Mouse (Mus musculus) limb, embryonic 14.5 days (tissue): ENCODE data around the gene Foxs1. TPM values are rescaled to one million over a fixed set of nuclear protein-coding genes. Genes with fewer than 3 reads are reported as not detected.

Experiments
- ATAC-seq: fragments of 200-750 bp; cut with Nextera tagmentation; 2 replicates; pipeline ENCODE4 v1.8.0; 2017; ENCODE audit warnings: low read depth, moderate number of reproducible peaks, moderate TSS enrichment; ENCODE audit not compliant: low FRiP score
- DNase-seq: peaks from one replicate; pipeline ENCODE4 v3.0.0-alpha.2; 2015; ENCODE audit warnings: low spot score
- H3K27ac ChIP-seq: fragments of 300-500 bp; sonication (generic); replicated peaks from 2 replicates; pipeline ENCODE4 v1.5.1; 2014; ENCODE audit warnings: low read depth, mild to moderate bottlenecking, low read length, moderate library complexity, mixed read lengths
- H3K27me3 ChIP-seq: fragments of 300-500 bp; sonication (generic); 2 replicates; pipeline ENCODE4 v1.6.1; 2014; ENCODE audit warnings: low read length, mixed read lengths; ENCODE audit not compliant: control insufficient read depth, insufficient read depth
- H3K36me3 ChIP-seq: fragments of 300-500 bp; sonication (generic); 2 replicates; pipeline ENCODE4 v1.6.1; 2014; ENCODE audit warnings: mild to moderate bottlenecking, low read length, moderate library complexity, mixed read lengths; ENCODE audit not compliant: control insufficient read depth, insufficient read depth
- H3K4me1 ChIP-seq: fragments of 300-500 bp; sonication (generic); 2 replicates; pipeline ENCODE4 v1.6.1; 2014; ENCODE audit warnings: antibody characterized with exemption, low read length, mixed read lengths; ENCODE audit not compliant: control insufficient read depth, insufficient read depth
- H3K4me2 ChIP-seq: fragments of 300-500 bp; sonication (generic); replicated peaks from 2 replicates; pipeline ENCODE4 v1.6.1; 2014; ENCODE audit warnings: low read depth, mild to moderate bottlenecking, low read length, moderate library complexity; ENCODE audit not compliant: severe bottlenecking
- H3K4me3 ChIP-seq: fragments of 300-500 bp; sonication (generic); replicated peaks from 2 replicates; pipeline ENCODE4 v1.5.1; 2014; ENCODE audit warnings: low read length
- H3K9ac ChIP-seq: fragments of 300-500 bp; sonication (generic); 2 replicates; pipeline ENCODE4 v1.6.1; 2014; ENCODE audit warnings: mild to moderate bottlenecking, low read depth, low read length, moderate library complexity; ENCODE audit not compliant: severe bottlenecking
- H3K9me3 ChIP-seq: fragments of 300-500 bp; sonication (generic); 2 replicates; pipeline ENCODE4 v1.6.1; 2016; ENCODE audit warnings: low read length; ENCODE audit not compliant: control insufficient read depth
- POLR2A ChIP-seq: fragments of 200-500 bp; IDR thresholded peaks from 2 replicates; pipeline ENCODE4 v1.8.0; 2012; ENCODE audit warnings: inconsistent platforms, mild to moderate bottlenecking, moderate library complexity, borderline replicate concordance; ENCODE audit not compliant: insufficient read depth, insufficient read length; ENCODE audit errors: extremely low read depth
- WGBS: fragments of 180-500 bp; shearing (Covaris S2); extraction: QIAGEN DNeasy Blood & Tissue Kit; methylation state at CpG from one replicate; pipeline ENCODE4 v1.1.7; 2014; 5-methylcytosine and 5-hydroxymethylcytosine counted together
- polyA plus RNA-seq, 2 experiments: library from polyadenylated mRNA; depleted of rRNA in 1 of 2; stranded (reverse) in 1 of 2; unstranded in 1 of 2; fragments of >200 nt; fragmentation: Nextera tagmentation in 1 of 2; extraction: Ambion mirVana in 1 of 2; gene quantifications; 2 replicates each; pipeline versions ENCODE4 v1.2.1 to v1.2.3; 2012 to 2014

Foxs1 gene
- polyA plus RNA-seq, 2 experiments: 2.2 to 2.9 TPM

DNA sequence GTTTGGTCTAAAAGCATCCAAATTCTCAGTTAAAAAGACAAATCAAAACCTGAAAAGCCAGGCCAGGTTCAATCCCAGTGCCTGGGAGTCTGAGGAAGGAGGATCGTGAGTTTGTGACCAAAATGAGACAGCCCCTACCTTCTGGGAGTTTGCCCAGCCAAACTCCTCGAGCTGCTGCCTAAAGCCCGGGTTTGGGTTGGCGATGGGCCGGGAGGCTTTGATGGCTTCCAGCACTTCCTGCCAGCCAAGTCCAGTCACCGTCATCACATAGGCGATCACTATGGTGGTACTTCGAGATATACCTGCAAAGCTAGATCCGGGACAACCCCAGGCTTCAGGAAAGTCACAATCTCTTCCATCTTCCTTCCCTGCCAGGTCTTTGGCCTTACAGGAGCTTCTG is 11.0 kb upstream of the Foxs1 start:
- peaks cover 7% of the 10 kb centered on the region for H3K4me1 ChIP-seq
- H3K9me3 ChIP-seq: no peaks in the 10 kb centered on the region
- H3K9ac ChIP-seq: no peak overlapping the region
- no peak overlapping the region for H3K4me3 ChIP-seq
- no peak overlapping the region for H3K4me2 ChIP-seq
- H3K36me3 ChIP-seq: no peaks in the 10 kb centered on the region
- no peak for TF ChIP-seq POLR2A
- ATAC-seq: no peak
- no peak overlapping the region for H3K27ac ChIP-seq
- 56% methylated on average over 9 of the region's 9 CpGs for WGBS
- DNase-seq: no peak
- peaks cover 39% of the 10 kb centered on the region for H3K27me3 ChIP-seq

DNA sequence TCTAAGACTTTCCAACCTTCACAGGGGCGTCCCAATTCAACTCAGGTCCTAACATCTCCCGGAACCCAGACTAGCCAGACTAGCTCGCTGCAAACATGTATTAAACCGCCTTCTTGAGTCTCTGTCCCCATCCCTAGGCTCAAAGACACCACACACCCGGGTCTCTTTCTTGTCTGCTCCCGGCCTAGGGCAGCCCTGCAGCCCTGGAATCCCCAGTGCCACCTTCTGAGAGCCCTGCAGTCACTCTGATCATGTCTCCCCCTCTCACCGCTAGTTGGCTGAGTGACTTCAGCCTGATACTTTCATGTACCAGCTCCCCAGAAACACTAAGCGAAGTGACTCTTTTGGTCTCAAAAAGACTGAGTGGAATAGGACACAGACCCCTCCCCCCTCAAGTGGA is 10.6 kb upstream of the Foxs1 start:
- no peak for TF ChIP-seq POLR2A
- Histone ChIP-seq H3K36me3 (no peaks in the 10 kb centered on the region), H3K4me1 (peaks cover 7% of the 10 kb centered on the region), H3K4me2 (peak overlapping the region; percentile 88), H3K27ac (no peak overlapping the region), H3K4me3 (peak overlapping the region; percentile 42), H3K9me3 (no peaks in the 10 kb centered on the region), H3K9ac (peak overlapping the region; percentile 54), H3K27me3 (peaks cover 39% of the 10 kb centered on the region)
- DNase-seq (no peak), ATAC-seq (no peak)
- 8% methylated on average over 8 of the region's 8 CpGs for WGBS

DNA sequence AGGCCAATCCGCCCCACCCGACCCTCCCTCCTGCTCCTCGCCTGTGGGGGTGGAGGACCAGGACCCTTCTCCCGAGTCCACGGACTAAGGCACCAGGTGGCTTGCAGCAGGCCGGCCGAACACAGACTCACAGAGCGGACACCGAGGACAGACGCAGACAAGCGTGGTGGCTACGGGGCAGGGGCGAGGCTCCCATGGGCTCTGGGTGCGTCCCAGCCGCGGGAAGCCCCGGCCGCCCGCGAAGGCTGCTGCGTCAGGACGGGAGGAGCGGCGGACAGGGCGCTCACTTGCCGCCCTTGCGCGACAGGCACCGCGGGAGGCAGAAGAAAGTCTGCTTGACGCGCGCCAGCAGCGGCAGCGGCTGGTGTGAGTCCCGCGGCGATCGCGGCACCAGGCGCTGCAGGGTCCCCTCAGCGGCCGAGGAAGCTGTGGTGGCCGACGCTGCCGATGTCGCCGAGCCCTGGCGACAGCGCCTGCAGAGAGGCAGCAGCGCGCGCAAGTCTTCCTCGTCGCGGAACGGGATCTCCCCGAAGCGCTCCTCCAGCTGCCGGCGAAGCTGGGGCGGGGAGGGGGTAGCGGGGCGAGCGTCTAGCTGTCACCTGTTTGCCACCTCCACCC is 10.0 kb upstream of the Foxs1 start:
- Histone ChIP-seq H3K4me1 (peaks cover 7% of the 10 kb centered on the region), H3K9me3 (no peaks in the 10 kb centered on the region), H3K27ac (no peak overlapping the region), H3K9ac (peak overlapping the region; percentile 54), H3K4me2 (peak overlapping the region; percentile 88), H3K27me3 (peaks cover 39% of the 10 kb centered on the region), H3K36me3 (no peaks in the 10 kb centered on the region), H3K4me3 (peak overlapping the region; percentile 42)
- WGBS: 0% methylated on average over 50 of the region's 65 CpGs
- no peak for ATAC-seq
- TF ChIP-seq POLR2A: no peak
- no peak for DNase-seq

DNA sequence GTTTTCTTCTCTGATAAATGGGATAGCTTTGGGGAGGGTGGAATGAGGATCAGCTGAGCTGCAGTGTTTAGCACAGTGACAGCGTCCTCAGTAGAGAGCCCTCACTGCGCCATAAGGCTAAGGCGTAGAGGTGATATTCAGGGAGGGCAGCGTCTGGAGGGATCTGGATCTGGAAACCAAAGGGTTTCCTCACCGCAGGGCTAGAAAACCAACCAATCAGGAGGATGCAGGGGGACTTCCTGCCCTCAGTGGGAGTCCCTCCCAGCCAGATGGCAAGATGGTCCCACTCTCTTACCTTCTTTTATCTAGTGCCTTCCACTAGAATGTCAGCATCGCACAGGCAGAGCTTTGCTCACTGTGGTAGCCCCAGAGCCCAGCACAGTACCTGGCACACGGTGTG is 8.8 kb upstream of the Foxs1 start:
- peaks cover 7% of the 10 kb centered on the region for H3K4me1 ChIP-seq
- no peak overlapping the region for H3K4me2 ChIP-seq
- no peak overlapping the region for H3K4me3 ChIP-seq
- peaks cover 39% of the 10 kb centered on the region for H3K27me3 ChIP-seq
- TF ChIP-seq POLR2A: no peak
- no peak overlapping the region for H3K27ac ChIP-seq
- DNase-seq (no peak), ATAC-seq (no peak)
- H3K36me3 ChIP-seq: no peaks in the 10 kb centered on the region
- no peaks in the 10 kb centered on the region for H3K9me3 ChIP-seq
- H3K9ac ChIP-seq: no peak overlapping the region
- 22% methylated on average over 7 of the region's 7 CpGs for WGBS

DNA sequence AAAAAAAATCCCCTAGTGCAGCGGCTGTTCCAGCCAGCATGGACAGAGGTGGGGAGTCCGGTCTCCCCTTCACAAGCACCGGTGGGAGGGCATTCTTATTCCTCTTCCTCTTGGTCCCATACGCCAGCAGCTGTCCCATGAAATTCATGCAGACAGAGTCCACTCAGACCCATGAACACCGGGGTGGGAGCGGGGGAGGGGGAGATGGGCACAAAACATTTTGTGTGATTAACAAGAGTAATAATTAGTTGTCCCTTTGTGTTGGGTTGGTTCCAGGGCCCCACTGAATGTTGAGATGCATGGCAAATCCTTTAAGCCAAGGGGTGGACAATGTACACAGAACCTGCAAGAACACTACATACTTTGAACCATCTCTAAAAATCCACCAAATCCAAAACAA is 8.1 kb upstream of the Foxs1 start:
- Histone ChIP-seq H3K9me3 (no peaks in the 10 kb centered on the region), H3K36me3 (no peaks in the 10 kb centered on the region), H3K27ac (no peak overlapping the region), H3K4me2 (no peak overlapping the region), H3K4me3 (no peak overlapping the region), H3K9ac (no peak overlapping the region), H3K4me1 (peaks cover 7% of the 10 kb centered on the region), H3K27me3 (peaks cover 39% of the 10 kb centered on the region)
- ATAC-seq (no peak), DNase-seq (no peak)
- TF ChIP-seq POLR2A: no peak
- WGBS: 80% methylated on average over 6 of the region's 6 CpGs

GRCm38 (mm10) chr2:152939846-152940245 is 6.8 kb upstream of the Foxs1 start:
- Histone ChIP-seq H3K4me3 (no peak overlapping the region), H3K36me3 (no peaks in the 10 kb centered on the region), H3K27ac (no peak overlapping the region), H3K4me1 (peaks cover 7% of the 10 kb centered on the region), H3K27me3 (peaks cover 35% of the 10 kb centered on the region), H3K4me2 (no peak overlapping the region), H3K9ac (no peak overlapping the region), H3K9me3 (no peaks in the 10 kb centered on the region)
- DNase-seq (no peak), ATAC-seq (no peak)
- 21% methylated on average over 4 of the region's 4 CpGs for WGBS
- TF ChIP-seq POLR2A: no peak
